Mouse (Mus musculus) limb, embryonic 10.5 days (tissue): Measurements from ENCODE around the gene Tmem179. TPM values are rescaled to one million over a fixed set of nuclear protein-coding genes. Genes with fewer than 3 reads are reported as not detected.

Experiments
- DNase-seq: peaks from one replicate; pipeline ENCODE4 v3.0.0-alpha.2; 2017; ENCODE audit warnings: low spot score
- H3K27ac ChIP-seq: fragments of 300-500 bp; sonication (generic); 2 replicates; pipeline ENCODE4 v1.5.1; 2016; ENCODE audit warnings: mild to moderate bottlenecking
- H3K27me3 ChIP-seq: fragments of 300-500 bp; sonication (generic); 2 replicates; pipeline ENCODE4 v1.6.1; 2016; ENCODE audit warnings: low read depth, mild to moderate bottlenecking; ENCODE audit not compliant: poor library complexity, severe bottlenecking
- H3K36me3 ChIP-seq: fragments of 300-500 bp; sonication (generic); 2 replicates; pipeline ENCODE4 v1.6.1; 2016; ENCODE audit warnings: mild to moderate bottlenecking, moderate library complexity
- H3K4me1 ChIP-seq: fragments of 300-500 bp; sonication (generic); 2 replicates; pipeline ENCODE4 v1.6.1; 2016
- H3K4me3 ChIP-seq: fragments of 300-500 bp; sonication (generic); 2 replicates; pipeline ENCODE4 v1.5.1; 2016; ENCODE audit warnings: mild to moderate bottlenecking, moderate library complexity
- H3K9me3 ChIP-seq: fragments of 300-500 bp; sonication (generic); replicated peaks from 2 replicates; pipeline ENCODE4 v1.6.1; 2016; ENCODE audit warnings: mild to moderate bottlenecking
- WGBS: fragments of 180-500 bp; shearing (Covaris S2); methylation state at CpG from one replicate; pipeline ENCODE4 v1.1.7; 2016; 5-methylcytosine and 5-hydroxymethylcytosine counted together
- polyA plus RNA-seq: library from polyadenylated mRNA; unstranded; fragments of >200 nt; fragmentation: Nextera tagmentation; extraction: Ambion mirVana; gene quantifications from 2 replicates; pipeline ENCODE4 v1.2.1, GENCODE M21; 2016

The Tmem179 gene
- polyA plus RNA-seq: not detected in 2 replicates

GRCm38 (mm10) chr12:112516697-112517337 is at the start of gene Tmem179:
Gene Tmem179, minus strand, starts transcription at chr12:112516747.
- H3K27ac ChIP-seq: no peak within 1 kb of the TSS
- 30% methylated on average over 14 of the region's 14 CpGs for WGBS
- H3K4me3 ChIP-seq: no peak within 1 kb of the TSS
- peaks cover 21% of the 10 kb centered on the region for H3K4me1 ChIP-seq
- no peaks in the 10 kb centered on the region for H3K9me3 ChIP-seq
- DNase-seq: peak; percentile 58
- H3K36me3 ChIP-seq: no peaks in the 10 kb centered on the region
- peaks cover 14% of the 10 kb centered on the region for H3K27me3 ChIP-seq

- 90% methylated on average over 6 of the region's 6 CpGs for WGBS
Observed at GRCm38 (mm10) chr12:112563011-112563410, 46.5 kb upstream of the Tmem179 start.

GRCm38 (mm10) chr12:112562462-112562861 is 45.9 kb upstream of the Tmem179 start:
- DNase-seq: no peak
- Histone ChIP-seq H3K27ac (no peak overlapping the region), H3K4me3 (no peak overlapping the region), H3K36me3 (no peaks in the 10 kb centered on the region), H3K9me3 (no peaks in the 10 kb centered on the region), H3K27me3 (no peaks in the 10 kb centered on the region), H3K4me1 (peaks cover 4% of the 10 kb centered on the region)
- WGBS: 77% methylated on average over 5 of the region's 5 CpGs

More at GRCm38 (mm10) chr12:112563011-112563410, 46.5 kb upstream of the Tmem179 start:
- DNase-seq: no peak
- Histone ChIP-seq H3K4me1 (peaks cover 4% of the 10 kb centered on the region), H3K27me3 (no peaks in the 10 kb centered on the region), H3K27ac (no peak overlapping the region), H3K36me3 (no peaks in the 10 kb centered on the region), H3K4me3 (no peak overlapping the region), H3K9me3 (no peaks in the 10 kb centered on the region)

GRCm38 (mm10) chr12:112561163-112561562 is 44.6 kb upstream of the Tmem179 start:
- H3K4me3 ChIP-seq: no peak overlapping the region
- no peaks in the 10 kb centered on the region for H3K27me3 ChIP-seq
- 74% methylated on average over 3 of the region's 3 CpGs for WGBS
- no peaks in the 10 kb centered on the region for H3K9me3 ChIP-seq
- no peak overlapping the region for H3K27ac ChIP-seq
- H3K36me3 ChIP-seq: no peaks in the 10 kb centered on the region
- H3K4me1 ChIP-seq: peaks cover 4% of the 10 kb centered on the region
- no peak for DNase-seq

GRCm38 (mm10) chr12:112560176-112560797 is 43.7 kb upstream of the Tmem179 start:
- no peaks in the 10 kb centered on the region for H3K36me3 ChIP-seq
- no peak overlapping the region for H3K27ac ChIP-seq
- H3K4me1 ChIP-seq: peaks cover 4% of the 10 kb centered on the region
- no peak overlapping the region for H3K4me3 ChIP-seq
- DNase-seq: no peak
- WGBS: 60% methylated on average over 5 of the region's 5 CpGs
- no peaks in the 10 kb centered on the region for H3K9me3 ChIP-seq
- no peaks in the 10 kb centered on the region for H3K27me3 ChIP-seq

- Histone ChIP-seq H3K27ac (no peak overlapping the region), H3K27me3 (no peaks in the 10 kb centered on the region), H3K4me3 (no peak overlapping the region), H3K36me3 (no peaks in the 10 kb centered on the region), H3K4me1 (peaks cover 9% of the 10 kb centered on the region), H3K9me3 (no peaks in the 10 kb centered on the region)
- DNase-seq: no peak
- 69% methylated on average over 6 of the region's 6 CpGs for WGBS
Observed at GRCm38 (mm10) chr12:112559671-112560070, 43.1 kb upstream of the Tmem179 start.

GRCm38 (mm10) chr12:112559231-112559630 is 42.7 kb upstream of the Tmem179 start:
- no peaks in the 10 kb centered on the region for H3K9me3 ChIP-seq
- H3K27ac ChIP-seq: no peak overlapping the region
- H3K36me3 ChIP-seq: no peaks in the 10 kb centered on the region
- 38% methylated on average over 3 of the region's 3 CpGs for WGBS
- H3K4me1 ChIP-seq: peaks cover 10% of the 10 kb centered on the region
- no peak overlapping the region for H3K4me3 ChIP-seq
- no peaks in the 10 kb centered on the region for H3K27me3 ChIP-seq
- no peak for DNase-seq

GRCm38 (mm10) chr12:112557219-112557618 is 40.7 kb upstream of the Tmem179 start:
- Histone ChIP-seq H3K9me3 (no peaks in the 10 kb centered on the region), H3K4me1 (peaks cover 19% of the 10 kb centered on the region), H3K27ac (no peak overlapping the region), H3K36me3 (no peaks in the 10 kb centered on the region), H3K27me3 (peaks cover 11% of the 10 kb centered on the region; the same call in 1 of the 2 replicates), H3K4me3 (no peak overlapping the region)
- WGBS: 87% methylated on average over 5 of the region's 5 CpGs
- no peak for DNase-seq

GRCm38 (mm10) chr12:112556531-112557060 is 40.0 kb upstream of the Tmem179 start:
- H3K27me3 ChIP-seq: peaks cover 11% of the 10 kb centered on the region; the same call in 1 of the 2 replicates
- H3K4me1 ChIP-seq: peaks cover 22% of the 10 kb centered on the region
- no peak for DNase-seq
- no peaks in the 10 kb centered on the region for H3K9me3 ChIP-seq
- no peak overlapping the region for H3K27ac ChIP-seq
- H3K4me3 ChIP-seq: no peak overlapping the region
- no peaks in the 10 kb centered on the region for H3K36me3 ChIP-seq
- 77% methylated on average over 9 of the region's 9 CpGs for WGBS

GRCm38 (mm10) chr12:112554900-112555299 is 38.4 kb upstream of the Tmem179 start:
- Histone ChIP-seq H3K27ac (no peak overlapping the region), H3K9me3 (no peaks in the 10 kb centered on the region), H3K4me3 (no peak overlapping the region), H3K36me3 (no peaks in the 10 kb centered on the region), H3K27me3 (peaks cover 11% of the 10 kb centered on the region; the same call in 1 of the 2 replicates), H3K4me1 (peaks cover 19% of the 10 kb centered on the region)
- 38% methylated on average over 12 of the region's 12 CpGs for WGBS
- no peak for DNase-seq

- Histone ChIP-seq H3K36me3 (no peaks in the 10 kb centered on the region), H3K9me3 (no peaks in the 10 kb centered on the region), H3K27ac (0 out of 2 replicates have a peak overlapping the region, but pooled peaks have one; percentile 54), H3K4me3 (no peak overlapping the region), H3K27me3 (peaks cover 11% of the 10 kb centered on the region; the same call in 1 of the 2 replicates), H3K4me1 (peaks cover 18% of the 10 kb centered on the region)
- WGBS: 65% methylated on average over 5 of the region's 5 CpGs
- DNase-seq: no peak
Observed at GRCm38 (mm10) chr12:112552520-112552919, 36.0 kb upstream of the Tmem179 start.

GRCm38 (mm10) chr12:112551861-112552375 is 35.4 kb upstream of the Tmem179 start:
- no peaks in the 10 kb centered on the region for H3K9me3 ChIP-seq
- DNase-seq: peak; percentile 90
- WGBS: 16% methylated on average over 13 of the region's 13 CpGs
- peaks cover 11% of the 10 kb centered on the region; the same call in 1 of the 2 replicates for H3K27me3 ChIP-seq
- H3K4me3 ChIP-seq: no peak overlapping the region
- H3K27ac ChIP-seq: peak overlapping the region; percentile 54; the same call in 1 of the 2 replicates
- peaks cover 18% of the 10 kb centered on the region for H3K4me1 ChIP-seq
- H3K36me3 ChIP-seq: no peaks in the 10 kb centered on the region

- 98% methylated on average over 1 of the region's 1 CpGs for WGBS
- H3K27ac ChIP-seq: no peak overlapping the region
- DNase-seq: no peak
- peaks cover 11% of the 10 kb centered on the region; the same call in 1 of the 2 replicates for H3K27me3 ChIP-seq
- H3K4me1 ChIP-seq: peaks cover 31% of the 10 kb centered on the region
- no peak overlapping the region for H3K4me3 ChIP-seq
- no peaks in the 10 kb centered on the region for H3K9me3 ChIP-seq
- H3K36me3 ChIP-seq: no peaks in the 10 kb centered on the region
Observed at GRCm38 (mm10) chr12:112549287-112549686, 32.7 kb upstream of the Tmem179 start.
